Mouse (Mus musculus): ENCODE measurements around the gene Cep97. TPM values are rescaled to one million over a fixed set of nuclear protein-coding genes. Genes with fewer than 3 reads are reported as not detected.
"Not testable (repeated sequence)": the region's sequence is repeated elsewhere in the genome, so short reads cannot be mapped to it uniquely, and the experiment has no call there.

Cep97 gene
- polyA plus RNA-seq, 1 experiment from 2014 or later: 10.4 TPM

GRCm38 (mm10) chr16:55964126-55964949 is 29.7 kb upstream of the Cep97 start:
- no peaks in the 10 kb centered on the region for H3K27me3 ChIP-seq
- no peaks in the 10 kb centered on the region for H3K9me3 ChIP-seq
- no peak overlapping the region for H3K4me2 ChIP-seq
- H3K27ac ChIP-seq: no peak overlapping the region
- H3K9ac ChIP-seq: no peak overlapping the region
- ATAC-seq (ENCODE audit: insufficient number of reproducible peaks, insufficient read depth, low FRiP score, low TSS enrichment, low read depth): no peak
- 67% methylated on average over 4 of the region's 4 CpGs for WGBS
- H3K36me3 ChIP-seq: peaks cover 13% of the 10 kb centered on the region
- no peak overlapping the region for H3K4me3 ChIP-seq
- H3K4me1 ChIP-seq: peaks cover 4% of the 10 kb centered on the region

- H3K27me3 ChIP-seq; H3K27ac ChIP-seq; H3K4me3 ChIP-seq; H3K4me1 ChIP-seq; H3K36me3 ChIP-seq; H3K9ac ChIP-seq; H3K4me2 ChIP-seq; H3K9me3 ChIP-seq; ATAC-seq (ENCODE audit: insufficient number of reproducible peaks, insufficient read depth, low FRiP score, low TSS enrichment, low read depth): not testable (repeated sequence)
- 84% methylated on average over 6 of the region's 11 CpGs for WGBS
Measured at GRCm38 (mm10) chr16:55963068-55963467, 28.4 kb upstream of the Cep97 start.

GRCm38 (mm10) chr16:55954196-55954595 is 19.5 kb upstream of the Cep97 start:
- H3K4me3 ChIP-seq; H3K9ac ChIP-seq; H3K27me3 ChIP-seq; H3K4me1 ChIP-seq; H3K4me2 ChIP-seq; ATAC-seq (ENCODE audit: insufficient number of reproducible peaks, insufficient read depth, low FRiP score, low TSS enrichment, low read depth); H3K36me3 ChIP-seq; H3K27ac ChIP-seq; H3K9me3 ChIP-seq: not testable (repeated sequence)
- WGBS: 86% methylated on average over 9 of the region's 9 CpGs

- no peak for ATAC-seq (ENCODE audit: insufficient number of reproducible peaks, insufficient read depth, low FRiP score, low TSS enrichment, low read depth)
- no peak overlapping the region for H3K4me3 ChIP-seq
- no peaks in the 10 kb centered on the region for H3K9me3 ChIP-seq
- H3K27ac ChIP-seq: no peak overlapping the region
- H3K27me3 ChIP-seq: no peaks in the 10 kb centered on the region
- H3K4me2 ChIP-seq: no peak overlapping the region
- H3K4me1 ChIP-seq: no peaks in the 10 kb centered on the region
- H3K36me3 ChIP-seq: no peaks in the 10 kb centered on the region
- H3K9ac ChIP-seq: no peak overlapping the region
Measured at GRCm38 (mm10) chr16:55952771-55953170, 18.1 kb upstream of the Cep97 start.

GRCm38 (mm10) chr16:55951679-55952327 is 17.1 kb upstream of the Cep97 start:
- Histone ChIP-seq H3K9me3 (no peaks in the 10 kb centered on the region), H3K27me3 (no peaks in the 10 kb centered on the region), H3K27ac (no peak overlapping the region), H3K4me3 (no peak overlapping the region), H3K4me2 (no peak overlapping the region), H3K9ac (no peak overlapping the region), H3K36me3 (no peaks in the 10 kb centered on the region), H3K4me1 (no peaks in the 10 kb centered on the region)
- WGBS: 81% methylated on average over 7 of the region's 7 CpGs
- no peak for ATAC-seq (ENCODE audit: insufficient number of reproducible peaks, insufficient read depth, low FRiP score, low TSS enrichment, low read depth)

- WGBS: 39% methylated on average over 19 of the region's 19 CpGs
- Histone ChIP-seq H3K4me1 (no peaks in the 10 kb centered on the region), H3K9me3 (no peaks in the 10 kb centered on the region), H3K27ac (no peak overlapping the region), H3K4me3 (no peak overlapping the region), H3K27me3 (no peaks in the 10 kb centered on the region), H3K36me3 (no peaks in the 10 kb centered on the region), H3K4me2 (no peak overlapping the region; the same call in 1 of the 2 replicates), H3K9ac (no peak overlapping the region)
- no peak for ATAC-seq (ENCODE audit: insufficient number of reproducible peaks, insufficient read depth, low FRiP score, low TSS enrichment, low read depth)
Measured at GRCm38 (mm10) chr16:55950946-55951678, 16.5 kb upstream of the Cep97 start.

GRCm38 (mm10) chr16:55950462-55950861 is 15.8 kb upstream of the Cep97 start:
- Histone ChIP-seq H3K9me3 (no peaks in the 10 kb centered on the region), H3K36me3 (no peaks in the 10 kb centered on the region), H3K9ac (no peak overlapping the region), H3K27ac (no peak overlapping the region), H3K4me1 (no peaks in the 10 kb centered on the region), H3K27me3 (no peaks in the 10 kb centered on the region), H3K4me3 (no peak overlapping the region), H3K4me2 (no peak overlapping the region)
- 70% methylated on average over 3 of the region's 3 CpGs for whole genome bisulfite sequencing
- ATAC-seq (ENCODE audit: insufficient number of reproducible peaks, insufficient read depth, low FRiP score, low TSS enrichment, low read depth): no peak

GRCm38 (mm10) chr16:55948963-55949362 is 14.3 kb upstream of the Cep97 start:
- Histone ChIP-seq H3K9me3 (no peaks in the 10 kb centered on the region), H3K36me3 (no peaks in the 10 kb centered on the region), H3K4me1 (no peaks in the 10 kb centered on the region), H3K27ac (no peak overlapping the region), H3K4me3 (no peak overlapping the region), H3K27me3 (no peaks in the 10 kb centered on the region), H3K4me2 (no peak overlapping the region), H3K9ac (no peak overlapping the region)
- ATAC-seq (ENCODE audit: insufficient number of reproducible peaks, insufficient read depth, low FRiP score, low TSS enrichment, low read depth): no peak
- 63% methylated on average over 7 of the region's 7 CpGs for WGBS

- H3K4me2 ChIP-seq; H3K27ac ChIP-seq; H3K9me3 ChIP-seq; H3K27me3 ChIP-seq; H3K9ac ChIP-seq; H3K4me1 ChIP-seq; H3K4me3 ChIP-seq; ATAC-seq (ENCODE audit: insufficient number of reproducible peaks, insufficient read depth, low FRiP score, low TSS enrichment, low read depth); H3K36me3 ChIP-seq: not testable (repeated sequence)
- WGBS: 70% methylated on average over 2 of the region's 2 CpGs
Measured at GRCm38 (mm10) chr16:55947876-55948410, 13.3 kb upstream of the Cep97 start.

GRCm38 (mm10) chr16:55947266-55947665 is 12.6 kb upstream of the Cep97 start:
- Histone ChIP-seq H3K4me1 (no peaks in the 10 kb centered on the region), H3K4me2 (no peak overlapping the region), H3K9ac (no peak overlapping the region), H3K36me3 (no peaks in the 10 kb centered on the region), H3K4me3 (no peak overlapping the region), H3K27ac (no peak overlapping the region), H3K9me3 (no peaks in the 10 kb centered on the region), H3K27me3 (no peaks in the 10 kb centered on the region)
- WGBS: 76% methylated on average over 3 of the region's 3 CpGs
- ATAC-seq (ENCODE audit: insufficient number of reproducible peaks, insufficient read depth, low FRiP score, low TSS enrichment, low read depth): no peak

GRCm38 (mm10) chr16:55940781-55941180 is 6.1 kb upstream of the Cep97 start:
- 93% methylated on average over 4 of the region's 4 CpGs for WGBS

More at GRCm38 (mm10) chr16:55940781-55941180, 6.1 kb upstream of the Cep97 start:
- Histone ChIP-seq H3K9ac (no peak overlapping the region), H3K36me3 (no peaks in the 10 kb centered on the region), H3K27me3 (no peaks in the 10 kb centered on the region), H3K27ac (no peak overlapping the region), H3K4me3 (no peak overlapping the region), H3K4me2 (no peak overlapping the region), H3K4me1 (no peaks in the 10 kb centered on the region), H3K9me3 (no peaks in the 10 kb centered on the region)
- no peak for ATAC-seq (ENCODE audit: insufficient number of reproducible peaks, insufficient read depth, low FRiP score, low TSS enrichment, low read depth)
